ENCODE assay signal across 25 mouse cellular contexts in genomic region chr4:65758174-65758874, GRCm38 (mm10).
DNase-seq lines count a peak whose midpoint lies in the region; ATAC-seq and TF ChIP-seq lines count a peak whose summit lies in the region.
"Had no signal": no experiment of that assay in that cellular context is flagged by ENCODE, and none has a peak within 500 bp of the region (broad histone marks: within the 10 kb centered on the region; RNA-seq: fewer than 3 reads in every experiment).

No protein-coding gene starts in this region.

- H3K4me1 ChIP-seq in hindbrain, embryonic 12.5 days: no peaks in the 10 kb centered on the region
- H3K4me1 ChIP-seq in hindbrain, embryonic 11.5 days (replicated peaks; ENCODE audit: control insufficient read depth, insufficient read depth, low read length): no peaks in the 10 kb centered on the region
- peaks cover 8% of the 10 kb centered on the region for H3K4me1 ChIP-seq in midbrain, embryonic 13.5 days (replicated peaks)
- H3K4me1 ChIP-seq in midbrain, embryonic 10.5 days: 0 out of 2 replicates have a peak, but pooled peaks cover 2% of the 10 kb centered on the region
- peaks cover 3% of the 10 kb centered on the region; the same call in 1 of the 2 replicates for H3K4me1 ChIP-seq in hindbrain, embryonic 16.5 days (ENCODE audit: control insufficient read depth, insufficient read depth, low read depth, low read length)
- H3K4me1 ChIP-seq in neural tube, embryonic 14.5 days (ENCODE audit: control insufficient read depth, insufficient read depth, low read length): no peaks in the 10 kb centered on the region
- H3K4me1 ChIP-seq: forebrain, embryonic 10.5 days; liver, embryonic 13.5 days; lung, embryonic 15.5 days; megakaryocyte, embryonic 14.5 days had no signal

- no peak for TF ChIP-seq CTCF in gastrocnemius, adult 2 months (IDR thresholded peaks at IDR 0.05)

- H3K9ac ChIP-seq in hindbrain, embryonic 12.5 days: no peak overlapping the region
- no peak overlapping the region for H3K9ac ChIP-seq in hindbrain, embryonic 11.5 days (ENCODE audit: low read depth, low read length)
- H3K9ac ChIP-seq in midbrain, embryonic 13.5 days (replicated peaks): no peak overlapping the region
- no peak overlapping the region for H3K9ac ChIP-seq in hindbrain, embryonic 16.5 days (ENCODE audit: low read depth, low read length)
- no peak overlapping the region for H3K9ac ChIP-seq in neural tube, embryonic 14.5 days (replicated peaks; ENCODE audit: low read depth, low read length)
- H3K9ac ChIP-seq: liver, embryonic 13.5 days; lung, embryonic 15.5 days had no signal

- intact Hi-C loops in gastrocnemius, adult 2 months (cut with DNase I): no loop called here

- DNase-seq in hindbrain, embryonic 11.5 days (ENCODE audit: low spot score): no peak
- no peak for DNase-seq in midbrain, embryonic 10.5 days (ENCODE audit: low spot score)
- no peak for DNase-seq in retina, embryonic 14.5 days (ENCODE audit: low spot score)
- DNase-seq in gastrocnemius, adult 2 months: no peak
- DNase-seq: cerebellum, adult 11-12 months; cerebellum, postnatal 10 days; gastrocnemius, postnatal 25 days; heart, adult 2 months; kidney, adult 18-20 months; kidney, postnatal 4 days; liver, embryonic 13.5 days; thymus, adult 18-20 months; thymus, postnatal 36 days had no signal

- no peaks in the 10 kb centered on the region for H3K27me3 ChIP-seq in hindbrain, embryonic 12.5 days
- no peaks in the 10 kb centered on the region for H3K27me3 ChIP-seq in hindbrain, embryonic 11.5 days (ENCODE audit: control insufficient read depth, insufficient read depth, low read length)
- H3K27me3 ChIP-seq in midbrain, embryonic 13.5 days: no peaks in the 10 kb centered on the region
- H3K27me3 ChIP-seq in midbrain, embryonic 10.5 days (ENCODE audit: low read depth, poor library complexity, severe bottlenecking): no peaks in the 10 kb centered on the region
- H3K27me3 ChIP-seq in hindbrain, embryonic 16.5 days (replicated peaks; ENCODE audit: control insufficient read depth, insufficient read depth, low read length): no peaks in the 10 kb centered on the region
- H3K27me3 ChIP-seq in neural tube, embryonic 14.5 days (ENCODE audit: control insufficient read depth, insufficient read depth, low read length): no peaks in the 10 kb centered on the region
- H3K27me3 ChIP-seq: CH12.LX; liver, embryonic 13.5 days; lung, embryonic 15.5 days; megakaryocyte, embryonic 14.5 days; Patski had no signal

- H3K4me2 ChIP-seq in hindbrain, embryonic 12.5 days (replicated peaks): no peak overlapping the region
- H3K4me2 ChIP-seq in hindbrain, embryonic 11.5 days (replicated peaks; ENCODE audit: low read depth, low read length): no peak overlapping the region
- H3K4me2 ChIP-seq in midbrain, embryonic 13.5 days (replicated peaks): no peak overlapping the region
- no peak overlapping the region for H3K4me2 ChIP-seq in hindbrain, embryonic 16.5 days (ENCODE audit: low read length)
- H3K4me2 ChIP-seq in neural tube, embryonic 14.5 days (ENCODE audit: low read depth, low read length): no peak overlapping the region
- H3K4me2 ChIP-seq: liver, embryonic 13.5 days; lung, embryonic 15.5 days had no signal

- H3K9me3 ChIP-seq in hindbrain, embryonic 12.5 days (replicated peaks): no peaks in the 10 kb centered on the region
- no peaks in the 10 kb centered on the region for H3K9me3 ChIP-seq in hindbrain, embryonic 11.5 days (ENCODE audit: control insufficient read depth, low read length)
- H3K9me3 ChIP-seq in midbrain, embryonic 13.5 days: no peaks in the 10 kb centered on the region
- no peaks in the 10 kb centered on the region for H3K9me3 ChIP-seq in midbrain, embryonic 10.5 days (replicated peaks)
- no peaks in the 10 kb centered on the region for H3K9me3 ChIP-seq in hindbrain, embryonic 16.5 days (ENCODE audit: control insufficient read depth, low read length)
- no peaks in the 10 kb centered on the region for H3K9me3 ChIP-seq in neural tube, embryonic 14.5 days (ENCODE audit: control insufficient read depth, low read length)
- H3K9me3 ChIP-seq: embryonic facial prominence, embryonic 10.5 days; forebrain, embryonic 10.5 days; liver, embryonic 13.5 days; lung, embryonic 15.5 days; megakaryocyte, embryonic 14.5 days had no signal

- no peak overlapping the region for H3K27ac ChIP-seq in hindbrain, embryonic 12.5 days
- no peak overlapping the region for H3K27ac ChIP-seq in hindbrain, embryonic 11.5 days (ENCODE audit: low read depth, low read length)
- peak overlapping the region; percentile 44; the same call in 1 of the 2 replicates for H3K27ac ChIP-seq in midbrain, embryonic 13.5 days
- no peak overlapping the region for H3K27ac ChIP-seq in midbrain, embryonic 10.5 days (replicated peaks)
- no peak overlapping the region for H3K27ac ChIP-seq in hindbrain, embryonic 16.5 days (ENCODE audit: low read depth, low read length)
- H3K27ac ChIP-seq in neural tube, embryonic 14.5 days (ENCODE audit: low read depth, low read length): no peak overlapping the region
- H3K27ac ChIP-seq in gastrocnemius, adult 2 months: no peak overlapping the region
- H3K27ac ChIP-seq: embryonic facial prominence, embryonic 10.5 days; forebrain, embryonic 10.5 days; heart, adult 2 months; liver, embryonic 13.5 days; lung, embryonic 15.5 days had no signal

- H3K4me3 ChIP-seq in hindbrain, embryonic 12.5 days: no peak overlapping the region
- no peak overlapping the region for H3K4me3 ChIP-seq in hindbrain, embryonic 11.5 days (ENCODE audit: low read depth, low read length)
- H3K4me3 ChIP-seq in midbrain, embryonic 13.5 days (replicated peaks): no peak overlapping the region
- H3K4me3 ChIP-seq in midbrain, embryonic 10.5 days: no peak overlapping the region
- no peak overlapping the region for H3K4me3 ChIP-seq in hindbrain, embryonic 16.5 days (ENCODE audit: low read length)
- no peak overlapping the region for H3K4me3 ChIP-seq in neural tube, embryonic 14.5 days (ENCODE audit: low read depth, low read length)
- H3K4me3 ChIP-seq in gastrocnemius, adult 2 months: no peak overlapping the region
- H3K4me3 ChIP-seq: embryonic facial prominence, embryonic 10.5 days; forebrain, embryonic 10.5 days; heart, adult 2 months; liver, embryonic 13.5 days; lung, embryonic 15.5 days; megakaryocyte, embryonic 14.5 days had no signal

- 53% methylated on average over 5 of the region's 5 CpGs for WGBS in hindbrain, embryonic 12.5 days
- 70% methylated on average over 5 of the region's 5 CpGs for WGBS in hindbrain, embryonic 11.5 days
- WGBS in midbrain, embryonic 13.5 days: 56% methylated on average over 5 of the region's 5 CpGs
- 63% methylated on average over 5 of the region's 5 CpGs for WGBS in midbrain, embryonic 10.5 days
- WGBS in hindbrain, embryonic 16.5 days: 47% methylated on average over 5 of the region's 5 CpGs
- 51% methylated on average over 5 of the region's 5 CpGs for WGBS in neural tube, embryonic 14.5 days

- peak; percentile 61; the same call in 1 of the 2 replicates for ATAC-seq in hindbrain, embryonic 12.5 days (ENCODE audit: low FRiP score)
- no peak for ATAC-seq in hindbrain, embryonic 11.5 days (ENCODE audit: low FRiP score)
- ATAC-seq in midbrain, embryonic 13.5 days: peak; percentile 83
- peak; percentile 64; the same call in 1 of the 2 replicates for ATAC-seq in hindbrain, embryonic 16.5 days
- peak; percentile 74 for ATAC-seq in neural tube, embryonic 14.5 days (ENCODE audit: low read depth)
- ATAC-seq: inflammation-experienced regulatory T-cells, adult 6 months; Patski had no signal

- no peaks in the 10 kb centered on the region for H3K36me3 ChIP-seq in hindbrain, embryonic 12.5 days
- no peaks in the 10 kb centered on the region for H3K36me3 ChIP-seq in hindbrain, embryonic 11.5 days (ENCODE audit: control insufficient read depth, insufficient read depth, low read length)
- H3K36me3 ChIP-seq in midbrain, embryonic 13.5 days: no peaks in the 10 kb centered on the region
- H3K36me3 ChIP-seq in midbrain, embryonic 10.5 days: no peaks in the 10 kb centered on the region
- H3K36me3 ChIP-seq in hindbrain, embryonic 16.5 days (ENCODE audit: control insufficient read depth, insufficient read depth, low read length): no peaks in the 10 kb centered on the region
- H3K36me3 ChIP-seq in neural tube, embryonic 14.5 days (ENCODE audit: control insufficient read depth, insufficient read depth, low read length): no peaks in the 10 kb centered on the region
- H3K36me3 ChIP-seq: embryonic facial prominence, embryonic 10.5 days; forebrain, embryonic 10.5 days; G1E; liver, embryonic 13.5 days; lung, embryonic 15.5 days had no signal
